Mouse (Mus musculus) kidney, postnatal 10 days (tissue): ENCODE data around the gene Scml4.

Experiments
- DNase-seq: peaks from one replicate; pipeline ENCODE4 v3.0.0; 2021; ENCODE audit warnings: mixed read lengths

Gene Scml4

DNA sequence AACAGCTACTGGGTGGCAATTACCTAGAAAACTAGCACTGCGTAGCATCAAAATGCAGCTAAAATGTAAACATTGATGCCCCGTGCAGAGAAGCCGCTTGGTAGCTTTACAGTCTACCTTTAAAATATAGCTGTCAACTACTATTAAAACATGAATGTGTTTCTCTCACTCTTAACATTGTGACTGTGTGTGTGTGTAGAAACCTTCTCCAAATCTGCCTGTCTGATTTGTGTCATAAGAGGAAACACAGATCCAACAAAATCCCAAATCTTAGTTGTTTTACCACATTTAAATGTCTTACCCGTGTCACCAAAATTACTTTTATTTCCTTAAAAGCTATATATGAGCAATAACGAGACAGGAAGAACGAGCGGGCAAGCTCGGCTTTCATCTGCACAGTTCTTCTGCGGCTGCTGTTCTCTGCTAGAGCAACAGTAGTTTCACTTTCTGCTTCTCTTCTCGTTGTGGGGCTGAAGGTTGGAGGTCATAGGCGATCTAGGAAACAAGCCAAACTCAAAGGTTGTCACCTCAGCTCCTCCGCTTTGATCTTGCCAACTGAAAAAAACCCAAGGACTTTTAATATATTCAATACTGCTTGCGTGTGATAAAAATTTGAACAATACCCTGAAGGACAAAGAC lies 2.1 kb downstream of the Scml4 start:
- DNase-seq, result peak; percentile 68

DNA sequence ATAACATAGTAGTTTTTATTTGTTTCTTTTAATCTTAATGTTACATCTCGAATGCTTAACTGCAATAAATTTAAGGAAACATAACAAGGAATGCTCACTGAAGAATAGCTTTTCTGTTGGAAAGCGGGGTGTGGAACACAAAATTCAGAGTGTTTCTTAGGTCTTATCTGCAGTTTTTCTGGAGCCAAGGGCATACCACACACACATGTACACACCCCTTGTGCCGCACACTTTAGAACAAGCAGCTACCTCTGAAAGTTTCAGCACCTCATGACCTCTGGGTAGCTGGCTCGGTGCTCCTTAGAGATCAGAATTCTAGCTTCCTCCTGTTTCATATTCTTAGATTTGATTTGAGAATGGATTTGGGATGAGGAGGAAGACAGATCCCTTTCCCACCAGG lies 2.6 kb downstream of the Scml4 start:
- no peak for DNase-seq

GRCm38 (mm10) chr10:42863621-42864391 lies 3.6 kb downstream of the Scml4 start:
- peak; percentile 79 for DNase-seq

- DNase-seq, result no peak
These were observed 4.5 kb downstream of the Scml4 start for GRCm38 (mm10) chr10:42864696-42865095.

DNA sequence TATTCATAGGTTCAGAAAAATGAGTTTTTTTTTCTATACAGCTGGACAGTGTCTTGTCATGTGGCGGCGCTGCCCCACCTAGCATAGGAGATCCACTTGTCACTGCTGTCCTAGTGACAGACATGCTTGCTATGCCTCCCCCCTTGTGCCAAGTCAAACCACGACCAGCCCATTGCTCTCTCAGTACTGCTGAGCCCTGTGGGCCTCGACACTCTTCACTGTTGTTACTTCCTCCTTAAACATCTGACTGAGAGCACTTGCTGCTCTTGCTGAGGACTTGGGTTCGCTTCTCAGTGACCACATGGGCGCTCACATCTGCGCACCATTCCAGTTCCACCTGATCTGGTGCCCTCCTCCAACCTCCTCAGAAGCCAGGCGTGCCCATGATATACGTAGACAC lies 8.2 kb downstream of the Scml4 start:
- no peak for DNase-seq

GRCm38 (mm10) chr10:42869467-42869866 lies 9.3 kb downstream of the Scml4 start:
- no peak for DNase-seq

DNA sequence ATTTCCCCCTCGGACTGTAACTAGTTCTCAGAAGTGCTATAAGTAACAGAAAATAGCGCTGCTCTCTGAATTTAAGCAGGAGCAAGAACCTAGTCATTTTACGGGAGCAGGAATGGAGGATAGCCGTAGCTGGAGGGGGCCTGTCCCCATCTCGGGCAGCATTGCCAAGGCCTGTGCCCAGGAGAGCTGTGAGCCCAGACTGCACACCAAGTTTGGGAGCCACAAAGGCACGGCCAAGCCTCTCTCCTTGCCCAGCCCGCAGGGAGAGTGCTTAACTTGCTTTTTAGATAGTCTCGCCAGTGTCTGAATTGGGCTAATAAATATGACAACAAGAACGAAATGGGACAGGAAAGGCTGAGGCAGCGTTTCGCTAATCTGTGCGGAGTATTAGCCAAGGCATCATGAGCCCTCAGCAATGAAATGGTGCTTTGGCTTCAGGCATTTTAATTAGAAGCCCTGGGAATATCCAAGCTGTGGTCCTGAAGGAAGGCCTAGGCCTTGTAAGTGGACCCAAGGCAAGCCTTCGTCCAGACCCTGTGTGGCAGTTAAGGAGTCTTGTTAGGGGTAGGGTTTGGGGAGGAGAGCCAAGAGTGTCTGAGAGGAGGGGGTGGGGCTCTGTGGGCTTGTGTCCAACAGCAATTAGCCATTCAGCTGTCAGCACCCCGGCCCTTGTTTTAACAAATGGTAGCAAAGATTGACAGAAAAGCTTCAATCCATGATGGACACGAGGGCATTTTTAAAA lies 12.3 kb downstream of the Scml4 start:
- DNase-seq, result peak; percentile 46

DNA sequence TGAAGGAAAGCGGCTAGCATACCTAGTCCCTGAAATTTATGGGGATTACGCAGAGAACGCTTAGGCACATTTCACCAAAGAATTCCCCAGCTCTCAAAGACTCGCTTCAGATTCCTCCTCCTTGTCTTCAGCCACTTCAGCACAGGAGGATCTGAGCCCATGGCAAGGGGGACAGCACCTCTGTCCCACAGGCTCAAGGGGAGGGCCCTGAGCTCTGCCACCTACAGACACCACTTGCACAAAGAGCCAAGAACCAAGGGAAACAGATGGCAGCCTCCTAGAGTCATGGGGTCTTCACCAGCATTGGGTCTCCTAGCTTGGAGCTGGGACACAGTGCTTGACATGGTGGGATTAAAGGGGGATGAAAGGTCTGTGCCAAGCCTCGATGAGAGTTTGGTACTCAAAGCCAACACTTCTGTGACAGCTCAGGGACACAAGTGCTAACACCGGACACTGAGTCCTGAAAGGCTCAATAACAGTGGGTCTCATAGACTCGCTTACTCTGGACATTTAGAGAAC lies 13.0 kb downstream of the Scml4 start:
- DNase-seq, result no peak

- DNase-seq, result no peak
These were observed 16.0 kb downstream of the Scml4 start for GRCm38 (mm10) chr10:42876172-42876571.

DNA sequence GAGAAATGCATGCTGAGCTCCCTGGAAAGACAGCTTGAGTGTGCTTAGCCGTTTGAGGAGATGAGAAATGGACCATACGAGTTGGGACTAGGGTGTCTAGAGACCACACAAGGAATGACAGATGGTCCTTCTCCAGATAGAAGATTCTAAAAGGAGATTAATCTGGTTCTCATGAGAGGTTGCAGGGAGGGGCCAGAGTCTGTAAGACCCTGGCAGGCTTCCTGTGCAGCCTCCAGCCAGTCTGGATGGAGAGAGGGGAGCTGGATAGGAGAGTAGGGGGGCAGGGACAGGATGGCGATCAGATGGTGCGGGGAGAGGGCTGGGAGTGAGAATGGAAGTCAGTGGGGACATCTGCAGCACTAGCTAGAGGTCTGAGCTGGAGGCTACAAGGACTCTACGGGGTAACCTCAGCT lies 19.1 kb downstream of the Scml4 start:
- peak; percentile 22 for DNase-seq

GRCm38 (mm10) chr10:42879682-42880081 lies 19.5 kb downstream of the Scml4 start:
- no peak for DNase-seq

DNA sequence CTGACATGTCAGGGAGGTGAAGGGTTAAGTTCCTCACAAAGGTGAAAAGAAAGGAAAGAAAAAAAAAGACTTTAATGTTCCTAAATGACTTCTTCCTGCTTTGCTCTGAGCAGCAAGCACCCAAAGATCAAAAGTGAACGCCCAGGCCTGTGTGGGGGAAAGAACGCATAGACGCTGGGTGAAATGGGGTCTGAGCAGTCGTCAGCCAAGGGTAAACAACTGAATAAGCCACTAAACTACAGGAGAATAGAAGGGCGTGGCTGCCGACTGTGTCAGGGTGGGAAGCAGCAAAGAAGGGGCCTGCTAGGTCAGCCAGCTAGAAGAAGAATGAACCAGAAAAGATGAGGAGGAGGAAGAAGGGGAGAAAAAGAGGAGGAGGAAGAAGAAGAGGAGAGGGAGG lies 26.9 kb downstream of the Scml4 start:
- DNase-seq, result no peak

- DNase-seq, result no peak
These were observed 28.1 kb downstream of the Scml4 start for GRCm38 (mm10) chr10:42888241-42888640.

- DNase-seq, result no peak
These were observed 30.2 kb downstream of the Scml4 start for GRCm38 (mm10) chr10:42890365-42890764.

- no peak for DNase-seq
These were observed 32.1 kb downstream of the Scml4 start for GRCm38 (mm10) chr10:42892250-42892649.

DNA sequence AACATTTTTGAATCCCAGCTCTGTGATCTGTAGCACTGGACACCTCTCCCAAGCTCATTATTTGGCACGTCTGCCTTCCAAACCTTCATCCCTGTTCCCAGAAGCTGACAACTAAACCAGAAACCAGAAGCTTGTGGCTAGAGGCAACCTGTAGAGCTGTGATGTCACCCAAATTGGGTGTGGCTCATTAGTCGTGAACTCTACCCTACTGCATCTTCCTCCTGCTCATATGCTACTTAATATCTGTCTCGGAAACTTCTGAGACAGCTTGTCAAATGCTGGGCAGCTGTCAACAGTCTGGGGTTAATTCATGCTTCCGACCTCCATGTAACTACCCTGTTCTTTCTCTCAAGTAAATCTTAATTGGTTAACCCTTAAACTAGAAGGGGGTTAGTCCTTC lies 32.8 kb downstream of the Scml4 start:
- no peak for DNase-seq

DNA sequence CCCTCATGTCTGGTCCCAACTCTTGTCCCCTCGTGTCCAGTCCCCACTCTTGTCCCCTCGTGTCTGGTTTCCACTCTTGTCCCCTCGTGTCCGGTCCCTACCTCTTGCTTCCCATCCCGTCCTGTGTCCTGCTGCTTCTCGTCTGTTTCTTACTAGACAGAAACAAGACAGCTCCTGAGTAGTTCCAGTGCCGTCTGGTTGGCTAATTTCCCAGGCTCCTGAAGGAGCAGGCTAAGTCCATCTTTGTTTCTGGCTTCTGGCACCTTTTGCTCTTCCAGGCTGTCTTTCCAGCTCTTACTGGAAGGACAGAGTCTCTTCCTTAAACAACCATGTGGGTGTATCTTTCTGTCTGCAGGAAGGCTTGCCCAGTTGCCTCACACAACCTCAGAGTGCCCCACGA lies 33.7 kb downstream of the Scml4 start:
- no peak for DNase-seq

DNA sequence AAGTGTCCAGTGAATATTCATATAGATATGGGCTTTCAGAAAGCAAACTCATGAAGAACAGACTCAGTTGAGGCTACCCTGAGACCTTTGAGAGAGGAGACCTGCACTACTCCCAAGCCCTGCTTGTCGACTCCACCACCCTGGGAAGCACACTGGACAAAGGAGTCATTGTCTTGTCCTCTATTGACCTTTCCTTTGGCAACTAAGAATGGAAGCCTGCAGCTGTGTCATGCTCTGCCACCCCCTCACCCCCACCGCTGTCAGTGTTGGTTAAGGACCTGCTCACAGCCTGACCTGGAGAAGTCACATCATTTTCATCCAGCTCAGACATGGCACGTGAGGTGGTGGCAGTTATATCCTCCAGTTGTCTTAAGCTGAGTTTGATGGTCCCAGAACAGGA lies 34.1 kb downstream of the Scml4 start:
- DNase-seq, result no peak

GRCm38 (mm10) chr10:42894696-42895095 lies 34.5 kb downstream of the Scml4 start:
- no peak for DNase-seq

GRCm38 (mm10) chr10:42896621-42897020 lies 36.5 kb downstream of the Scml4 start:
- DNase-seq, result no peak

DNA sequence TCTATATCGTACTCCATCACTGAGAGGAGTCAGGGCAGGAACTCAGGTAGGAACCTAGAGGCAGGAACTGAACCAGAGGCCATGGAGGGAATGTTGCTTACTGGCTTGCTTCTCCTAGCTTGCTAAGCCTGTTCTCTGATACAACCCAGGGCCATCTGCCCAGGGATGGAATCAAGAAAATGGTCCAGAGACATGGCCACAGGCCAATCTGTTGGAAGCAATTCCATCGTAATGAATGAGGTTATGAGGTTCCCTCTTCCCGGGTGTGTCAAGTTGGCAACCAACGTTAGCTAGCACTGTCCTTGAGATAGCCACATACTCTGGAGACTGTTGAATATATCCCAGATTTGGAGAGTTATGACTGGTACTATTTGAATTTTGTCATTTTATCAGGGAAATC lies 37.0 kb downstream of the Scml4 start:
- no peak for DNase-seq

DNA sequence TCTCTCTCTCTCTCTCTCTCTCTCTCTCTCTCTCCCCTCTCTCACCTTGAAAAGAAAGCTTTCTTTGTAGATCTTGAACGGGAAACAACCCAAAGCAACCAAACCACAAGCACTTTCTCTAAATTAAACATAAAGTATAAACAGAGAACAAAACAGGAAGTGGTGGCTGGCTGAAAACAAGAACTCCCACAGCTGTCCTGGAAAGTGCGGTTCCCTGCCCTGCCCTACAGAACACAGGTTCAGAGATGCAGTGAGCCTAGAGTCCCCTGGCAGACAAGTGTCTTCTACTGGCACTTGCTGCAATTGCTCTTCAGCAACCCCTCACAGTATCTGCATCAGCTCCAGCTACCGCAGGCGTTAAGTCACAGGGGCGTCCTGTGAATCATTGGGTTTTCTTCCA lies 37.5 kb downstream of the Scml4 start:
- DNase-seq, result no peak

DNA sequence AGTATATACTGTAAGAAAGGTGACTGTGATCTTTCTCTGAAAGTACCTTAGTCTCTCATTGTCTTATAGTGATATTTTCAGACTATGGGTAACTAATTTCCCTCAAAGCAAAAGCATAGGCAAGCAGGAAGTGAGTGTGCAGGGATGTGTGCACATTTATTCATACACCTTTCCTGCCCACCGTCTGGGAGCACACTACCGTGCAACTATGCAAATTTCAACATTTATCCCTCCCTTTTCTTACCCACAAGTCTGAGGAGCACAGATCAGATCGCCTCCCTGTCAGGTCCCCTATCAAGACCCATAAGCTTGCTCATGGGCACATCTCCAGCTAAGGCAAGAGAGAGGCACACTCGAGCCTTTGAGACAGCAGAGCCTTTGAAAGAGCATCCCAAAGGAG lies 41.2 kb downstream of the Scml4 start:
- DNase-seq, result no peak

- no peak for DNase-seq
These were observed 42.9 kb downstream of the Scml4 start for GRCm38 (mm10) chr10:42903054-42903453.
